Mouse (Mus musculus) neural tube, embryonic 11.5 days (tissue): ENCODE measurements around the gene Ilf2. TPM values are rescaled to one million over a fixed set of nuclear protein-coding genes. Genes with fewer than 3 reads are reported as not detected.

Experiments used
- ATAC-seq: fragments of 200-750 bp; cut with Nextera tagmentation; 2 replicates; pipeline ENCODE4 v1.8.0; 2017; ENCODE audit warnings: moderate number of reproducible peaks, mild to moderate bottlenecking, moderate TSS enrichment, moderate library complexity; ENCODE audit not compliant: insufficient read depth, low FRiP score, low TSS enrichment
- DNase-seq: peaks from one replicate; pipeline ENCODE4 v3.0.0-alpha.2; 2015; ENCODE audit warnings: low spot score
- H3K27ac ChIP-seq: fragments of 300-500 bp; sonication (generic); 2 replicates; pipeline ENCODE4 v1.5.1; 2014; ENCODE audit warnings: low read depth, mild to moderate bottlenecking, low read length
- H3K27me3 ChIP-seq: fragments of 300-500 bp; sonication (generic); 2 replicates; pipeline ENCODE4 v1.6.1; 2014; ENCODE audit warnings: mild to moderate bottlenecking, low read length, mixed read lengths; ENCODE audit not compliant: control insufficient read depth, insufficient read depth
- H3K36me3 ChIP-seq: fragments of 300-500 bp; sonication (generic); 2 replicates; pipeline ENCODE4 v1.6.1; 2014; ENCODE audit warnings: mild to moderate bottlenecking, low read length, moderate library complexity, mixed read lengths; ENCODE audit not compliant: control insufficient read depth, insufficient read depth
- H3K4me1 ChIP-seq: fragments of 300-500 bp; sonication (generic); 2 replicates; pipeline ENCODE4 v1.6.1; 2014; ENCODE audit warnings: low read length, mixed read lengths; ENCODE audit not compliant: control insufficient read depth, insufficient read depth
- H3K4me2 ChIP-seq: fragments of 300-500 bp; sonication (generic); 2 replicates; pipeline ENCODE4 v1.6.1; 2014; ENCODE audit warnings: low read depth, mild to moderate bottlenecking, moderate library complexity
- H3K4me3 ChIP-seq: fragments of 300-500 bp; sonication (generic); 2 replicates; pipeline ENCODE4 v1.5.1; 2014; ENCODE audit warnings: low read depth, low read length
- H3K9ac ChIP-seq: fragments of 300-500 bp; sonication (generic); 2 replicates; pipeline ENCODE4 v1.6.1; 2014; ENCODE audit warnings: mild to moderate bottlenecking, low read length
- H3K9me3 ChIP-seq: fragments of 300-500 bp; sonication (generic); 2 replicates; pipeline ENCODE4 v1.6.1; 2016; ENCODE audit warnings: low read length; ENCODE audit not compliant: control insufficient read depth
- WGBS: fragments of 180-500 bp; shearing (Covaris S2); extraction: QIAGEN DNeasy Blood & Tissue Kit; methylation state at CpG from one replicate; pipeline ENCODE4 v1.1.7; 2014; 5-methylcytosine and 5-hydroxymethylcytosine counted together
- polyA plus RNA-seq: library from polyadenylated mRNA; unstranded; fragments of >200 nt; fragmentation: Nextera tagmentation; extraction: Ambion mirVana; gene quantifications from 2 replicates; pipeline ENCODE4 v1.2.1, GENCODE M21; 2014

The Ilf2 gene
- polyA plus RNA-seq, 1 experiment from 2014 or later: 333 TPM

- H3K4me1 ChIP-seq: 0 out of 2 replicates have a peak, but pooled peaks cover 3% of the 10 kb centered on the region
- ATAC-seq (no peak; the same call in 1 of the 2 replicates), DNase-seq (no peak)
- no peak overlapping the region for H3K4me2 ChIP-seq
- H3K9ac ChIP-seq: no peak overlapping the region
- no peak overlapping the region for H3K27ac ChIP-seq
- no peaks in the 10 kb centered on the region for H3K27me3 ChIP-seq
- no peaks in the 10 kb centered on the region for H3K9me3 ChIP-seq
- peaks cover 12% of the 10 kb centered on the region for H3K36me3 ChIP-seq
- H3K4me3 ChIP-seq: no peak overlapping the region
- WGBS: 40% methylated on average over 2 of the region's 2 CpGs
These were observed 15.4 kb downstream of the Ilf2 start for GRCm38 (mm10) chr3:90491350-90491749.

- 58% methylated on average over 4 of the region's 4 CpGs for WGBS
- peaks cover 12% of the 10 kb centered on the region for H3K36me3 ChIP-seq
- H3K27me3 ChIP-seq: no peaks in the 10 kb centered on the region
- no peaks in the 10 kb centered on the region for H3K9me3 ChIP-seq
- DNase-seq (no peak), ATAC-seq (no peak)
- no peak overlapping the region for H3K9ac ChIP-seq
- no peak overlapping the region for H3K4me2 ChIP-seq
- no peak overlapping the region for H3K27ac ChIP-seq
- H3K4me1 ChIP-seq: 0 out of 2 replicates have a peak, but pooled peaks cover 3% of the 10 kb centered on the region
- H3K4me3 ChIP-seq: no peak overlapping the region
These were observed 18.1 kb downstream of the Ilf2 start for GRCm38 (mm10) chr3:90493831-90494540.

GRCm38 (mm10) chr3:90495850-90496525, 20.1 kb downstream of the Ilf2 start:
- no peak overlapping the region for H3K4me3 ChIP-seq
- ATAC-seq (no peak), DNase-seq (no peak)
- no peak overlapping the region for H3K9ac ChIP-seq
- no peaks in the 10 kb centered on the region for H3K27me3 ChIP-seq
- WGBS: 93% methylated on average over 7 of the region's 7 CpGs
- peaks cover 12% of the 10 kb centered on the region for H3K36me3 ChIP-seq
- H3K4me2 ChIP-seq: no peak overlapping the region
- H3K9me3 ChIP-seq: no peaks in the 10 kb centered on the region
- H3K4me1 ChIP-seq: no peaks in the 10 kb centered on the region
- H3K27ac ChIP-seq: no peak overlapping the region

- no peak for ATAC-seq
- no peaks in the 10 kb centered on the region for H3K9me3 ChIP-seq
- H3K4me2 ChIP-seq: no peak overlapping the region
- no peaks in the 10 kb centered on the region for H3K4me1 ChIP-seq
- H3K27me3 ChIP-seq: no peaks in the 10 kb centered on the region
- H3K36me3 ChIP-seq: peaks cover 16% of the 10 kb centered on the region
- no peak overlapping the region for H3K27ac ChIP-seq
- no peak overlapping the region for H3K4me3 ChIP-seq
- DNase-seq: no peak
- no peak overlapping the region for H3K9ac ChIP-seq
These were observed 21.7 kb downstream of the Ilf2 start for GRCm38 (mm10) chr3:90497597-90497996.

- Histone ChIP-seq H3K36me3 (peaks cover 13% of the 10 kb centered on the region), H3K9ac (no peak overlapping the region), H3K4me1 (peaks cover 6% of the 10 kb centered on the region), H3K4me2 (no peak overlapping the region), H3K4me3 (no peak overlapping the region), H3K27me3 (no peaks in the 10 kb centered on the region), H3K27ac (no peak overlapping the region), H3K9me3 (no peaks in the 10 kb centered on the region)
- DNase-seq (no peak), ATAC-seq (no peak)
- 94% methylated on average over 4 of the region's 4 CpGs for WGBS
These were observed 27.5 kb downstream of the Ilf2 start for GRCm38 (mm10) chr3:90503444-90503843.

- Histone ChIP-seq H3K4me2 (no peak overlapping the region), H3K9ac (no peak overlapping the region), H3K36me3 (peaks cover 11% of the 10 kb centered on the region), H3K27ac (no peak overlapping the region), H3K27me3 (no peaks in the 10 kb centered on the region), H3K4me1 (peaks cover 6% of the 10 kb centered on the region), H3K9me3 (no peaks in the 10 kb centered on the region), H3K4me3 (no peak overlapping the region)
- no peak for ATAC-seq
- no peak for DNase-seq
- 92% methylated on average over 5 of the region's 5 CpGs for WGBS
These were observed 29.3 kb downstream of the Ilf2 start for GRCm38 (mm10) chr3:90505216-90505615.

- Histone ChIP-seq H3K4me2 (no peak overlapping the region), H3K36me3 (peaks cover 11% of the 10 kb centered on the region), H3K9ac (no peak overlapping the region), H3K9me3 (no peaks in the 10 kb centered on the region), H3K27me3 (no peaks in the 10 kb centered on the region), H3K4me1 (peaks cover 6% of the 10 kb centered on the region), H3K27ac (no peak overlapping the region), H3K4me3 (no peak overlapping the region)
- ATAC-seq (no peak), DNase-seq (no peak)
- 94% methylated on average over 3 of the region's 3 CpGs for WGBS
These were observed 30.4 kb downstream of the Ilf2 start for GRCm38 (mm10) chr3:90506362-90506761.

GRCm38 (mm10) chr3:90508287-90508949, 32.5 kb downstream of the Ilf2 start:
- DNase-seq (no peak), ATAC-seq (no peak; the same call in 1 of the 2 replicates)
- Histone ChIP-seq H3K27me3 (no peaks in the 10 kb centered on the region), H3K9ac (peak overlapping the region; percentile 99), H3K4me1 (peaks cover 6% of the 10 kb centered on the region), H3K9me3 (no peaks in the 10 kb centered on the region), H3K4me2 (peak overlapping the region; percentile 77), H3K36me3 (peaks cover 4% of the 10 kb centered on the region), H3K4me3 (peak overlapping the region; percentile 96), H3K27ac (peak overlapping the region; percentile 88; the same call in 1 of the 2 replicates)
- 3% methylated on average over 20 of the region's 20 CpGs for WGBS
